Mouse (Mus musculus) brain, adult 10 weeks (tissue): ENCODE results near the gene Aoah. TPM values are rescaled to one million over a fixed set of nuclear protein-coding genes. Genes with fewer than 3 reads are reported as not detected.

Experiments
- polyA plus RNA-seq: library from polyadenylated mRNA; stranded (reverse); fragments of 350-450 nt; fragmentation: Illumina TruSeq; extraction: RNeasy Lipid Tissue Mini Kit (QIAGEN cat#74804); gene quantifications from one replicate; pipeline ENCODE4 v1.2.3, GENCODE M21; 2015; ENCODE audit warnings: low read depth, low replicate concordance

Gene Aoah
- 0.34 TPM for polyA plus RNA-seq

DNA sequence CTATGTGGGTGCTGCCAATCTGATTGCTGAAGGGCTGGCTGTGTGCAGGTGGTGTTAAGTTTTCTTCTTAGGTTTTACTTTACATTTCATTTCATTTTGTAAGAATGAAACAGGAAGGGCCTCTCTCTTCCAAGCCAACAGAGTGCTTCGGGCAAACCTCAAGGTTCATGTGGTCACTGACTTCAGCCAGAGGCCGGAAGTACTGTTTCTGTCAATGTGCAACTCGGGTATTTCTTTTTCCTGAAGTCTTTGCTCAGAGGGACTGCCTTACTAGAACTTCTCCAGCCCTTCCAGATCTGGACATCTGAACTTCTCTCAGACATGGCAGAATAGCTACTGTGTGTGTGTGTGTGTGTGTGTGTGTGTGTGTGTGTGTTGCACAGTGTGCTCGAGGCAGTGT is at the start of gene Aoah:
Gene Aoah, plus strand, starts transcription at position 213 of the 400 bp plus-strand sequence.

GRCm38 (mm10) chr13:21074847-21075246 is 280.9 kb downstream of the Aoah start, which contains the start of gene Olfr1370:
Gene Olfr1370, minus strand, starts transcription at chr13:21074947.

